Mouse (Mus musculus) heart, postnatal 0 days (tissue): ENCODE measurements around the gene Ctnnd1. TPM values are rescaled to one million over a fixed set of nuclear protein-coding genes. Genes with fewer than 3 reads are reported as not detected.

ENCODE experiments used
- ATAC-seq: fragments of 200-750 bp; cut with Nextera tagmentation; 2 replicates; pipeline ENCODE4 v1.8.0; 2017; ENCODE audit warnings: low read depth, moderate number of reproducible peaks, moderate library complexity; ENCODE audit not compliant: insufficient read depth
- DNase-seq: peaks from one replicate; pipeline ENCODE4 v3.0.0-alpha.2; 2016; ENCODE audit warnings: low spot score
- H3K27ac ChIP-seq: fragments of 300-500 bp; sonication (generic); 2 replicates; pipeline ENCODE4 v1.5.1; 2014; ENCODE audit warnings: low read depth, mild to moderate bottlenecking
- H3K27me3 ChIP-seq: fragments of 300-500 bp; sonication (generic); 2 replicates; pipeline ENCODE4 v1.6.1; 2014; ENCODE audit warnings: low read length, mixed read lengths; ENCODE audit not compliant: control insufficient read depth, insufficient read depth
- H3K36me3 ChIP-seq: fragments of 300-500 bp; sonication (generic); replicated peaks from 2 replicates; pipeline ENCODE4 v1.6.1; 2014; ENCODE audit warnings: low read length, mixed read lengths; ENCODE audit not compliant: control insufficient read depth, insufficient read depth
- H3K4me1 ChIP-seq: fragments of 300-500 bp; sonication (generic); 2 replicates; pipeline ENCODE4 v1.6.1; 2014; ENCODE audit warnings: antibody characterized with exemption; ENCODE audit not compliant: control insufficient read depth, insufficient read depth
- H3K4me2 ChIP-seq: fragments of 300-500 bp; sonication (generic); 2 replicates; pipeline ENCODE4 v1.6.1; 2014; ENCODE audit warnings: low read depth, mild to moderate bottlenecking, low read length, moderate library complexity
- H3K4me3 ChIP-seq: fragments of 300-500 bp; sonication (generic); 2 replicates; pipeline ENCODE4 v1.5.1; 2014; ENCODE audit warnings: low read depth, low read length
- H3K9ac ChIP-seq: fragments of 300-500 bp; sonication (generic); replicated peaks from 2 replicates; pipeline ENCODE4 v1.6.1; 2014; ENCODE audit warnings: low read depth, low read length, mixed read lengths
- H3K9me3 ChIP-seq: fragments of 300-500 bp; sonication (generic); replicated peaks from 2 replicates; pipeline ENCODE4 v1.6.1; 2016; ENCODE audit warnings: low read length; ENCODE audit not compliant: control insufficient read depth
- CTCF ChIP-seq: IDR thresholded peaks from 2 replicates; pipeline ENCODE4 v1.5.1; 2016; ENCODE audit warnings: antibody characterized with exemption, control low read depth, low read depth
- EP300 ChIP-seq: IDR thresholded peaks from 2 replicates; pipeline ENCODE4 v1.6.1; 2016; ENCODE audit warnings: antibody characterized with exemption, low read depth
- WGBS: fragments of 180-500 bp; shearing (Covaris S2); extraction: QIAGEN DNeasy Blood & Tissue Kit; methylation state at CpG from one replicate; pipeline ENCODE4 v1.1.7; 2014; 5-methylcytosine and 5-hydroxymethylcytosine counted together
- polyA plus RNA-seq: library from polyadenylated mRNA; unstranded; fragments of >200 nt; fragmentation: Nextera tagmentation; extraction: Ambion mirVana; gene quantifications from 2 replicates; pipeline ENCODE4 v1.2.1, GENCODE M21; 2015
- total RNA-seq: library from RNA; depleted of rRNA; stranded (reverse); fragments of >200 nt; gene quantifications from 2 replicates; pipeline ENCODE4 v1.2.3, GENCODE M21; 2014; ENCODE audit warnings: low replicate concordance

Gene Ctnnd1
- total and polyA plus RNA-seq, 2 experiments from 2014 or later, result 29.8 to 121 TPM

- Histone ChIP-seq H3K27ac (no peak overlapping the region), H3K27me3 (no peaks in the 10 kb centered on the region), H3K9me3 (no peaks in the 10 kb centered on the region), H3K4me1 (no peaks in the 10 kb centered on the region), H3K4me2 (no peak overlapping the region), H3K9ac (no peak overlapping the region), H3K36me3 (peaks cover 99% of the 10 kb centered on the region), H3K4me3 (no peak overlapping the region)
- 88% methylated on average over 6 of the region's 6 CpGs for WGBS
- no peak for DNase-seq
- TF ChIP-seq CTCF (no peak), EP300 (no peak)
- no peak for ATAC-seq
These were observed 37.8 kb downstream of the Ctnnd1 start for GRCm38 (mm10) chr2:84612764-84613163.

- Histone ChIP-seq H3K27ac (no peak overlapping the region), H3K27me3 (no peaks in the 10 kb centered on the region), H3K4me3 (no peak overlapping the region), H3K36me3 (peaks cover 99% of the 10 kb centered on the region), H3K9me3 (no peaks in the 10 kb centered on the region), H3K9ac (no peak overlapping the region), H3K4me2 (no peak overlapping the region), H3K4me1 (no peaks in the 10 kb centered on the region)
- WGBS, result 79% methylated on average over 1 of the region's 1 CpGs
- TF ChIP-seq EP300, result no peak
- no peak for TF ChIP-seq CTCF
- ATAC-seq, result no peak
- no peak for DNase-seq
These were observed 42.7 kb downstream of the Ctnnd1 start for GRCm38 (mm10) chr2:84607842-84608241.

- Histone ChIP-seq H3K36me3 (peaks cover 73% of the 10 kb centered on the region), H3K9ac (no peak overlapping the region), H3K4me3 (no peak overlapping the region), H3K27me3 (no peaks in the 10 kb centered on the region), H3K27ac (no peak overlapping the region), H3K9me3 (no peaks in the 10 kb centered on the region), H3K4me2 (no peak overlapping the region), H3K4me1 (0 out of 2 replicates have a peak, but pooled peaks cover 4% of the 10 kb centered on the region)
- ATAC-seq, result no peak
- 67% methylated on average over 2 of the region's 2 CpGs for WGBS
- TF ChIP-seq CTCF (no peak), EP300 (no peak)
- no peak for DNase-seq
These were observed 49.6 kb downstream of the Ctnnd1 start for GRCm38 (mm10) chr2:84600977-84601376.

GRCm38 (mm10) chr2:84599270-84599888, 51.2 kb downstream of the Ctnnd1 start:
- H3K4me2 ChIP-seq, result no peak overlapping the region
- no peaks in the 10 kb centered on the region for H3K9me3 ChIP-seq
- H3K27ac ChIP-seq, result peak overlapping the region; percentile 63
- no peak overlapping the region for H3K4me3 ChIP-seq
- 72% methylated on average over 6 of the region's 6 CpGs for WGBS
- no peaks in the 10 kb centered on the region for H3K27me3 ChIP-seq
- peak; percentile 68 for ATAC-seq
- TF ChIP-seq EP300, result no peak
- no peak for TF ChIP-seq CTCF
- 0 out of 2 replicates have a peak, but pooled peaks cover 7% of the 10 kb centered on the region for H3K4me1 ChIP-seq
- no peak overlapping the region for H3K9ac ChIP-seq
- peaks cover 57% of the 10 kb centered on the region for H3K36me3 ChIP-seq
- peak; percentile 60 for DNase-seq

GRCm38 (mm10) chr2:84597123-84597522, 53.4 kb downstream of the Ctnnd1 start:
- 93% methylated on average over 1 of the region's 1 CpGs for WGBS
- ATAC-seq, result no peak
- peaks cover 39% of the 10 kb centered on the region for H3K36me3 ChIP-seq

GRCm38 (mm10) chr2:84592801-84593200, 57.8 kb downstream of the Ctnnd1 start:
- H3K27me3 ChIP-seq, result no peaks in the 10 kb centered on the region
- no peak overlapping the region for H3K9ac ChIP-seq
- no peak overlapping the region for H3K4me2 ChIP-seq
- DNase-seq (no peak), ATAC-seq (no peak)
- H3K36me3 ChIP-seq, result peaks cover 12% of the 10 kb centered on the region
- TF ChIP-seq CTCF, result no peak
- no peak for TF ChIP-seq EP300
- H3K27ac ChIP-seq, result no peak overlapping the region
- no peaks in the 10 kb centered on the region for H3K9me3 ChIP-seq
- whole genome bisulfite sequencing, result 90% methylated on average over 8 of the region's 8 CpGs
- H3K4me1 ChIP-seq, result 0 out of 2 replicates have a peak, but pooled peaks cover 6% of the 10 kb centered on the region
- no peak overlapping the region for H3K4me3 ChIP-seq

More at GRCm38 (mm10) chr2:84597123-84597522, 53.4 kb downstream of the Ctnnd1 start:
- no peaks in the 10 kb centered on the region for H3K9me3 ChIP-seq
- H3K27ac ChIP-seq, result no peak overlapping the region
- no peak overlapping the region for H3K9ac ChIP-seq
- no peak overlapping the region for H3K4me2 ChIP-seq
- no peak overlapping the region for H3K4me3 ChIP-seq
- no peak for DNase-seq
- no peaks in the 10 kb centered on the region for H3K27me3 ChIP-seq
- TF ChIP-seq EP300, result no peak
- TF ChIP-seq CTCF, result no peak
- 0 out of 2 replicates have a peak, but pooled peaks cover 7% of the 10 kb centered on the region for H3K4me1 ChIP-seq
